Mouse (Mus musculus) effector memory CD4-positive, alpha-beta T cell, adult 5 months (primary cell): ENCODE measurements around the gene Cnfn. TPM values are rescaled to one million over a fixed set of nuclear protein-coding genes. Genes with fewer than 3 reads are reported as not detected.

ENCODE experiments used
- polyA plus RNA-seq: library from polyadenylated mRNA; unstranded; fragments of 100-300 nt; shearing (Covaris generic); gene quantifications from one replicate; pipeline ENCODE4 v1.2.1, GENCODE M21; 2017

Gene Cnfn
- polyA plus RNA-seq, result not detected

DNA sequence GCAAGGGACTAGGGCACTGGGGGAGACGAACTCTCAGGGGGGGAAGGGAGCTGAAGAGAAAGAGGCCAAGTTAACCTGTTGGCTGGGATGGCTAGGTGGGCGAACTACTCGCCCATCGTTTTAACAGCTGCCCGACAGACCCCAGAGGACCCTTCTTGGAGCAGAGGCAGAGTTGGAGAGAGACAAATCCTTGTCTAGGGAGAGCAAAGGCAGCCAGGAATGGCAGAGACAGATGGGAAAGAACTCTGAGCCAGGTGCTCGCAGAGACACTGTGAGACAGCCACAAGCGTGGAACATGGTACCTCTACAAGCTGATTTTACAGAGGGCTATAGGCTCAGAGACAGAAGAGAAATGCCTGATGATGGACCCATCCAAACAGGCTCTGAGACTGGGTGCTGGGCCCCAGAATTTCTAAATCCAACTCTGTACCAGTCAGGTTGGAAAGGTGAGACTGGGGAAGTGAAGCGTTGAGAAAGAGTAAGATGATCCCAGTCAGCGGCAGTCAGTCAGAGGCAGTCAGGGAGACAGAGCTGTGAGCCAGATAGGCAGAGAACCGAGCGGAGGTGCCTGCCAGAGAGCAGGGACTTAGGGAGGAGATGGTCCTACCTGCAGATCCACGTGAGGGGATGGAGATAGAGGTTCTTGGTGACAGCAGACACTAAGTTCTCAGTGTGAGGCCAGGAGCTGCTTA, at the start of gene Cnfn:
TSS of gene Cnfn (minus strand) at position 667 of the 692 bp plus-strand sequence.

DNA sequence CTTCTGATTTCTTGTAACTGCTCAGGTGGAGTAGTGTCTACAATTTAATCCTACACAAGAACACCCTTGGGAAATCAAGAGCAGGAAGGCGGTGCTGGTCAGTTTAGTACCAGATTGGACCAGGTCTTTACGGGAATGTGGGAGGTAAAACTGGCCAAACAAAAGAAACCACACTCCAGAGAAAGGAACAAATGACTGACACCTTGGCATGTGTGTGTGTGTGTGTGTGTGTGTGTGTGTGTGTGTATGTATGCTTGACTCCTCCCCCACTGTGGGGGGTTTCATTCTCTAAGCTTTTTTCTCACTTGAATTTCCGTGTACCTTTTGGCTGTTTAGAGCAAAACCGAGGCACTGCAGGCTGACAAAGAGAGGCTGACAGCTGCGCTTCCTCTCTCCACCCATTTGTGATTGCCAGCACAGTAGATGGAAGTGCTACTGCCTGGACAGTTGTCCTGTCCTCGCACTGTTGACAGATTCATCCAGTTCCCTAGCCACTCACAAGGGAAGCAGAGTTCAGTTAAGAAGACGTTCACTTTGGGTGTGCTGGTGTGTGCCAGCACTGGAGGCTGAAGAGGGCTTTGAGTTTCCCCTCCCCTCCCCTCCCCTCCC, 43.4 kb upstream of the Cnfn start, which contains the start of gene Cxcl17:
TSS of gene Cxcl17 (minus strand) at position 54 of the 609 bp plus-strand sequence.

DNA sequence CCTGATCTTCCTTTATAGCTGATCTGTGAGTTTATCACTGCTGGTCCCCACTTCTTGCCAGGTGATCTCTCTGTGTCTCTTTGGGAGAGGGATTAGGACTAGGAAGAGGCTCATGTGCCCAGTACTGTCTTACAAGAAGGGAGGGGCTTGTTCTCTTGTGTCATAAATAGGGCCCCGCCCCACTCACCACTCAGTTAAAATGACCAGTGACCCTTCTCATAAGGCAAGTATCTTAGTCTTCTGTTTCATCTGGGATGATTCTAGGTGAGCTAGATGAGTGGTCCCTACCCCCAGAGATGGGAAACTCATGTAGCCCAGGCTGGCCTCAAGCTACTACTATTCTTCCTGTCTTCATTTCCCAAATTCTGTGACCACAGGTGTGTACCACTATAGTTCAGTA, 29.1 kb upstream of the Cnfn start, which contains the start of gene Lipe:
TSS of gene Lipe (minus strand) at position 101 of the 400 bp plus-strand sequence.

Other genes with a start within 250 kb of the Cnfn start
- 62.9 TPM for gene Pou2f2, start 190.0 kb downstream of the Cnfn start, polyA plus RNA-seq
- 118 TPM for gene Dedd2, start 149.1 kb downstream of the Cnfn start, polyA plus RNA-seq
- gene Zfp526, start 148.3 kb downstream of the Cnfn start, polyA plus RNA-seq, result 1.9 TPM
- 88.4 TPM for gene Gsk3a, start 131.9 kb downstream of the Cnfn start, polyA plus RNA-seq
- 4.5 TPM for gene Erf, start 119.0 kb downstream of the Cnfn start, polyA plus RNA-seq
- 38.1 TPM for gene Cic, start 102.0 kb downstream of the Cnfn start, polyA plus RNA-seq
- gene Pafah1b3, start 71.7 kb downstream of the Cnfn start, polyA plus RNA-seq, result 20.5 TPM
- not detected for gene Prr19, start 68.3 kb downstream of the Cnfn start, polyA plus RNA-seq
- gene Tmem145, start 63.6 kb downstream of the Cnfn start, polyA plus RNA-seq, result not detected
- gene Megf8, start 52.6 kb downstream of the Cnfn start, polyA plus RNA-seq, result 0.25 TPM
- 6.0 TPM for gene Lipe, start 29.0 kb upstream of the Cnfn start, polyA plus RNA-seq
- gene Cxcl17, start 43.2 kb upstream of the Cnfn start, polyA plus RNA-seq, result not detected
- gene Ceacam1, start 107.9 kb upstream of the Cnfn start, polyA plus RNA-seq, result 0.11 TPM
- gene Ceacam2, start 170.1 kb upstream of the Cnfn start, polyA plus RNA-seq, result not detected
- not detected for gene Erich4, start 246.2 kb upstream of the Cnfn start, polyA plus RNA-seq
- gene Dmac2, start 249.7 kb upstream of the Cnfn start, polyA plus RNA-seq, result 67.3 TPM